ENCODE assay signal across 9 mouse cellular contexts in genomic region chr19:6018142-6019089, GRCm38 (mm10). TPM values are rescaled to one million over a fixed set of nuclear protein-coding genes. Genes with fewer than 3 reads are reported as not detected.
DNase-seq lines count a peak whose midpoint lies in the region; ATAC-seq and TF ChIP-seq lines count a peak whose summit lies in the region.
"Had no signal": no experiment of that assay in that cellular context is flagged by ENCODE, and none has a peak within 500 bp of the region (broad histone marks: within the 10 kb centered on the region; RNA-seq: fewer than 3 reads in every experiment).

No protein-coding gene starts in this region.

- no peak overlapping the region; the same call in 1 of the 2 replicates for H3K4me3 ChIP-seq in gastrocnemius, adult 2 months
- peak overlapping the region; percentile 32; the same call in 1 of the 2 replicates for H3K4me3 ChIP-seq in liver, postnatal 0 days (ENCODE audit: low read depth, low read length)
- H3K4me3 ChIP-seq: limb, embryonic 12.5 days had no signal

- peak; percentile 95 for DNase-seq in 416B (ENCODE audit: low read depth)
- DNase-seq in MEL-GATA-1-ER (ENCODE audit: extremely low read depth, low read depth) = peak; percentile 83
- DNase-seq in cerebellum, adult 9-10 months = peak; percentile 93
- peak; percentile 93 for DNase-seq in gastrocnemius, adult 2 months
- DNase-seq in kidney, postnatal 4 days = peak; percentile 93 to 94
- peak; percentile 93 for DNase-seq in liver, postnatal 0 days
- peak; percentile 84 for DNase-seq in right cerebral cortex, adult 18-20 months
- DNase-seq in urinary bladder, adult 2 months (ENCODE audit: low spot score) = peak; percentile 74

- H3K27ac ChIP-seq in gastrocnemius, adult 2 months = peak overlapping the region; percentile 97
- H3K27ac ChIP-seq in liver, postnatal 0 days (ENCODE audit: low read depth) = no peak overlapping the region; the same call in 1 of the 2 replicates
- H3K27ac ChIP-seq: limb, embryonic 12.5 days had no signal

- WGBS in liver, postnatal 0 days (ENCODE audit: insufficient replicate concordance) = 23% methylated on average over 15 of the region's 15 CpGs

- ATAC-seq in liver, postnatal 0 days = peak; percentile 46

- peaks cover 36% of the 10 kb centered on the region for H3K4me1 ChIP-seq in liver, postnatal 0 days (ENCODE audit: insufficient read depth)

- H3K9me3 ChIP-seq in liver, postnatal 0 days (ENCODE audit: low read length) = no peaks in the 10 kb centered on the region
- H3K9me3 ChIP-seq: limb, embryonic 12.5 days had no signal

- TF ChIP-seq CTCF in gastrocnemius, adult 2 months (IDR thresholded peaks at IDR 0.05) = no peak; the same call in none of the 2 replicates
- peak; percentile 98 for TF ChIP-seq CTCF in liver, postnatal 0 days (IDR thresholded peaks at IDR 0.05; ENCODE audit: low read depth)

- no peaks in the 10 kb centered on the region for H3K27me3 ChIP-seq in liver, postnatal 0 days (ENCODE audit: insufficient read depth, low read length)

- H3K9ac ChIP-seq in liver, postnatal 0 days (replicated peaks) = no peak overlapping the region
- H3K9ac ChIP-seq: limb, embryonic 12.5 days had no signal

- no peaks in the 10 kb centered on the region for H3K36me3 ChIP-seq in liver, postnatal 0 days (replicated peaks; ENCODE audit: insufficient read depth, low read length)
- H3K36me3 ChIP-seq: limb, embryonic 12.5 days had no signal

- H3K4me2 ChIP-seq in liver, postnatal 0 days (ENCODE audit: low read depth, low read length) = peak overlapping the region; percentile 7; the same call in 1 of the 2 replicates
- H3K4me2 ChIP-seq: limb, embryonic 12.5 days had no signal

- TF ChIP-seq EP300 in liver, postnatal 0 days (IDR thresholded peaks at IDR 0.05; ENCODE audit: low read depth) = 0 out of 2 replicates have a peak, but pooled peaks have one; percentile 25

- intact Hi-C loops in gastrocnemius, adult 2 months (cut with DNase I) = loop anchor here (1.0 to 5.0 kb wide), 2 partner anchors 53 to 96 kb away; partner anchors contain the start of gene Cdc42ep2

RNA-seq across cellular contexts. Expression of gene Capn1, which starts 2.7 kb away (rescaled TPM):
- 10 to 100 TPM; 87.0 to 93.7 TPM for total RNA-seq in gastrocnemius, adult 2 months (2021)
- 6.8 and 7.2 TPM in 2 replicates for polyA plus RNA-seq in liver, postnatal 0 days (2015; fragmentation: Nextera tagmentation; extraction: Ambion mirVana)
- 116 and 118 TPM in 2 replicates for polyA plus RNA-seq in urinary bladder, adult 2 months (2012; rRNA removed)

RNA-seq across cellular contexts. Expression of gene Syvn1, which starts 28.0 kb away (rescaled TPM):
- 10 to 100 TPM; 17.1 to 20.6 TPM for total RNA-seq in gastrocnemius, adult 2 months (2021)
- 12.4 and 15.4 TPM in 2 replicates for polyA plus RNA-seq in liver, postnatal 0 days (2015; fragmentation: Nextera tagmentation; extraction: Ambion mirVana)
- 15.5 and 24.1 TPM in 2 replicates for polyA plus RNA-seq in urinary bladder, adult 2 months (2012; rRNA removed)

RNA-seq across cellular contexts. Expression of gene Slc22a20, which starts 32.5 kb away (rescaled TPM):
- not detected for total RNA-seq in gastrocnemius, adult 2 months (2021)
- polyA plus RNA-seq in liver, postnatal 0 days (2015; fragmentation: Nextera tagmentation; extraction: Ambion mirVana) = 0.09 TPM in 1 of 2 replicates, not detected in the other
- polyA plus RNA-seq in urinary bladder, adult 2 months (2012; rRNA removed) = 0.12 and 0.21 TPM in 2 replicates
- polyA plus RNA-seq: limb, embryonic 12.5 days had no signal

RNA-seq across cellular contexts. Expression of gene Mrpl49, which starts 39.2 kb away (rescaled TPM):
- total RNA-seq in gastrocnemius, adult 2 months (2021) = 10 to 100 TPM; 24.6 to 30.9 TPM
- 28.2 and 29.6 TPM in 2 replicates for polyA plus RNA-seq in liver, postnatal 0 days (2015; fragmentation: Nextera tagmentation; extraction: Ambion mirVana)
- 32.4 and 33.5 TPM in 2 replicates for polyA plus RNA-seq in urinary bladder, adult 2 months (2012; rRNA removed)

RNA-seq across cellular contexts. Expression of gene Fau, which starts 39.2 kb away (rescaled TPM):
- total RNA-seq in gastrocnemius, adult 2 months (2021) = 100 to 1,000 TPM; 410 to 473 TPM
- polyA plus RNA-seq in liver, postnatal 0 days (2015; fragmentation: Nextera tagmentation; extraction: Ambion mirVana) = 781 and 784 TPM in 2 replicates
- 1,752 and 1,769 TPM in 2 replicates for polyA plus RNA-seq in urinary bladder, adult 2 months (2012; rRNA removed)

Comparison
In these comparisons a context has a peak if more than half of its experiments do, and no peak if none do; other contexts are left out.
1. RNA of gene Capn1, which starts 2.7 kb away (polyA plus RNA-seq): 116 to 118 TPM in urinary bladder, adult 2 months; 6.8 to 7.2 TPM in liver, postnatal 0 days; every median in the first group is over 10 times any median in the second.
2. Peak in every context shown above with its lines, with median percentiles within 50 percentile points of each other: DNase-seq.